25 mouse cellular contexts compared by ENCODE assay signal in genomic region chr9:57498536-57498935, GRCm38 (mm10). TPM values are rescaled to one million over a fixed set of nuclear protein-coding genes. Genes with fewer than 3 reads are reported as not detected.
A peak's percentile ranks its signal among the peaks of the same experiment; 100 is the strongest.
DNase-seq lines count a peak whose midpoint lies in the region; ATAC-seq lines count a peak whose summit lies in the region.
"Had no signal": no experiment of that assay in that cellular context is flagged by ENCODE, and none has a peak within 500 bp of the region (broad histone marks: within the 10 kb centered on the region; RNA-seq: fewer than 3 reads in every experiment).

No protein-coding gene starts in this region.

- ATAC-seq in forebrain, embryonic 12.5 days (ENCODE audit: low FRiP score), result no peak
- ATAC-seq in forebrain, embryonic 11.5 days (replicated peaks; ENCODE audit: low FRiP score), result no peak
- ATAC-seq in hindbrain, embryonic 13.5 days (ENCODE audit: low FRiP score), result no peak
- no peak for ATAC-seq in midbrain, embryonic 16.5 days
- ATAC-seq in liver, embryonic 12.5 days, result no peak
- ATAC-seq: activated CD4-positive, CD25-positive, alpha-beta regulatory T cell, adult 4 months; intestine, embryonic 15.5 days; Patski had no signal

- no peak for DNase-seq in forebrain, embryonic 11.5 days (ENCODE audit: low spot score)
- DNase-seq in brain, adult 2 months (ENCODE audit: low read depth, low spot score), result peak; percentile 12
- DNase-seq in retina, embryonic 14.5 days (ENCODE audit: low spot score), result no peak
- no peak for DNase-seq in cerebellum, adult 9-11 months
- DNase-seq: adrenal gland, postnatal 14 days; cerebellum, adult 2 months; heart, postnatal 14 days; kidney, adult 9 months; kidney, postnatal 36 days; layer of hippocampus, adult 9-11 months; lung, adult 2 months; lung, postnatal 4 days; right cerebral cortex, postnatal 25 days; thymus, adult 2 months had no signal

- H3K4me2 ChIP-seq in forebrain, embryonic 12.5 days, result no peak overlapping the region; the same call in 1 of the 2 replicates
- no peak overlapping the region for H3K4me2 ChIP-seq in forebrain, embryonic 11.5 days (ENCODE audit: low read depth, low read length, severe bottlenecking)
- H3K4me2 ChIP-seq in hindbrain, embryonic 13.5 days, result no peak overlapping the region
- H3K4me2 ChIP-seq in midbrain, embryonic 16.5 days (ENCODE audit: low read length), result peak overlapping the region; percentile 14; the same call in 1 of the 2 replicates
- H3K4me2 ChIP-seq in liver, embryonic 12.5 days, result no peak overlapping the region
- H3K4me2 ChIP-seq: heart, embryonic 12.5 days; intestine, embryonic 15.5 days; liver, embryonic 11.5 days; neural tube, embryonic 12.5 days had no signal

- H3K27ac ChIP-seq in forebrain, embryonic 12.5 days, result peak overlapping the region; percentile 59; the same call in 1 of the 2 replicates
- no peak overlapping the region for H3K27ac ChIP-seq in forebrain, embryonic 11.5 days (ENCODE audit: low read depth, low read length)
- peak overlapping the region; percentile 74 for H3K27ac ChIP-seq in hindbrain, embryonic 13.5 days
- H3K27ac ChIP-seq in midbrain, embryonic 16.5 days (ENCODE audit: low read length), result peak overlapping the region; percentile 74
- H3K27ac ChIP-seq in liver, embryonic 12.5 days, result no peak overlapping the region
- H3K27ac ChIP-seq: embryonic facial prominence, embryonic 10.5 days; intestine, embryonic 15.5 days; neural tube, embryonic 12.5 days had no signal

- no peaks in the 10 kb centered on the region for H3K9me3 ChIP-seq in forebrain, embryonic 12.5 days
- no peaks in the 10 kb centered on the region for H3K9me3 ChIP-seq in forebrain, embryonic 11.5 days (ENCODE audit: control insufficient read depth, low read length)
- H3K9me3 ChIP-seq in hindbrain, embryonic 13.5 days, result no peaks in the 10 kb centered on the region
- no peaks in the 10 kb centered on the region for H3K9me3 ChIP-seq in midbrain, embryonic 16.5 days (replicated peaks; ENCODE audit: control insufficient read depth, low read length, poor library complexity, severe bottlenecking)
- H3K9me3 ChIP-seq in liver, embryonic 12.5 days (replicated peaks), result no peaks in the 10 kb centered on the region
- H3K9me3 ChIP-seq: embryonic facial prominence, embryonic 10.5 days; heart, embryonic 12.5 days; intestine, embryonic 15.5 days; neural tube, embryonic 12.5 days had no signal

- 45% methylated on average over 7 of the region's 7 CpGs for WGBS in forebrain, embryonic 12.5 days
- 49% methylated on average over 7 of the region's 7 CpGs for WGBS in forebrain, embryonic 11.5 days
- 47% methylated on average over 7 of the region's 7 CpGs for WGBS in hindbrain, embryonic 13.5 days
- 41% methylated on average over 7 of the region's 7 CpGs for WGBS in midbrain, embryonic 16.5 days
- WGBS in liver, embryonic 12.5 days (ENCODE audit: insufficient replicate concordance), result 63% methylated on average over 7 of the region's 7 CpGs

- H3K4me1 ChIP-seq in forebrain, embryonic 12.5 days, result peaks cover 25% of the 10 kb centered on the region
- H3K4me1 ChIP-seq in forebrain, embryonic 11.5 days (replicated peaks; ENCODE audit: control insufficient read depth, insufficient read depth, low read length), result peaks cover 20% of the 10 kb centered on the region
- H3K4me1 ChIP-seq in hindbrain, embryonic 13.5 days (replicated peaks), result peaks cover 62% of the 10 kb centered on the region
- peaks cover 35% of the 10 kb centered on the region for H3K4me1 ChIP-seq in midbrain, embryonic 16.5 days (ENCODE audit: control insufficient read depth, insufficient read depth, low read length)
- H3K4me1 ChIP-seq in liver, embryonic 12.5 days, result peaks cover 11% of the 10 kb centered on the region

- peaks cover 55% of the 10 kb centered on the region for H3K27me3 ChIP-seq in forebrain, embryonic 12.5 days
- H3K27me3 ChIP-seq in forebrain, embryonic 11.5 days (ENCODE audit: control insufficient read depth, insufficient read depth, low read length), result peaks cover 38% of the 10 kb centered on the region
- H3K27me3 ChIP-seq in hindbrain, embryonic 13.5 days, result peaks cover 39% of the 10 kb centered on the region
- H3K27me3 ChIP-seq in midbrain, embryonic 16.5 days (ENCODE audit: control insufficient read depth, insufficient read depth, low read depth, low read length), result peaks cover 11% of the 10 kb centered on the region
- peaks cover 84% of the 10 kb centered on the region for H3K27me3 ChIP-seq in liver, embryonic 12.5 days (replicated peaks)

- H3K36me3 ChIP-seq in forebrain, embryonic 12.5 days (replicated peaks), result no peaks in the 10 kb centered on the region
- H3K36me3 ChIP-seq in forebrain, embryonic 11.5 days (ENCODE audit: control insufficient read depth, insufficient read depth, low read length), result no peaks in the 10 kb centered on the region
- no peaks in the 10 kb centered on the region for H3K36me3 ChIP-seq in hindbrain, embryonic 13.5 days
- H3K36me3 ChIP-seq in midbrain, embryonic 16.5 days (ENCODE audit: control insufficient read depth, insufficient read depth, low read length), result no peaks in the 10 kb centered on the region
- no peaks in the 10 kb centered on the region for H3K36me3 ChIP-seq in liver, embryonic 12.5 days
- H3K36me3 ChIP-seq: embryonic facial prominence, embryonic 10.5 days; heart, embryonic 12.5 days; intestine, embryonic 15.5 days; neural tube, embryonic 12.5 days had no signal

- H3K4me3 ChIP-seq in forebrain, embryonic 12.5 days (replicated peaks), result no peak overlapping the region
- no peak overlapping the region for H3K4me3 ChIP-seq in forebrain, embryonic 11.5 days (ENCODE audit: low read depth, low read length)
- H3K4me3 ChIP-seq in hindbrain, embryonic 13.5 days, result no peak overlapping the region
- H3K4me3 ChIP-seq in midbrain, embryonic 16.5 days (ENCODE audit: low read depth, low read length), result no peak overlapping the region
- H3K4me3 ChIP-seq in liver, embryonic 12.5 days, result no peak overlapping the region
- H3K4me3 ChIP-seq: embryonic facial prominence, embryonic 10.5 days; heart, embryonic 12.5 days; intestine, embryonic 15.5 days; neural tube, embryonic 12.5 days had no signal

- H3K9ac ChIP-seq in forebrain, embryonic 12.5 days, result no peak overlapping the region
- H3K9ac ChIP-seq in forebrain, embryonic 11.5 days (ENCODE audit: low read length), result no peak overlapping the region
- H3K9ac ChIP-seq in hindbrain, embryonic 13.5 days, result no peak overlapping the region; the same call in 1 of the 2 replicates
- H3K9ac ChIP-seq in midbrain, embryonic 16.5 days (ENCODE audit: low read depth, low read length), result 0 out of 2 replicates have a peak overlapping the region, but pooled peaks have one; percentile 34
- H3K9ac ChIP-seq in liver, embryonic 12.5 days, result no peak overlapping the region
- H3K9ac ChIP-seq: heart, embryonic 12.5 days; intestine, embryonic 15.5 days; neural tube, embryonic 12.5 days had no signal

RNA-seq across cellular contexts. Expression of gene Rpp25, which starts 5.3 kb away (rescaled TPM):
- polyA plus RNA-seq in forebrain, embryonic 12.5 days (2016; fragmentation: Nextera tagmentation; extraction: Ambion mirVana), result 5.5 and 5.7 TPM in 2 replicates
- polyA plus RNA-seq in forebrain, embryonic 11.5 days (2014; fragmentation: Nextera tagmentation; extraction: Ambion mirVana), result 1.5 and 3.4 TPM in 2 replicates
- 15.6 and 16.2 TPM in 2 replicates for polyA plus RNA-seq in hindbrain, embryonic 13.5 days (2015; fragmentation: Nextera tagmentation; extraction: Ambion mirVana)
- polyA plus RNA-seq in midbrain, embryonic 16.5 days (2015; fragmentation: Nextera tagmentation; extraction: Ambion mirVana), result 24.7 and 30.0 TPM in 2 replicates
- polyA plus RNA-seq in liver, embryonic 12.5 days (2016; fragmentation: Nextera tagmentation; extraction: Ambion mirVana), result 1.0 and 1.5 TPM in 2 replicates
- polyA plus RNA-seq: activated CD4-positive, CD25-positive, alpha-beta regulatory T cell, adult 4 months had no signal

RNA-seq across cellular contexts. Expression of gene Cox5a, which starts 22.5 kb away (rescaled TPM):
- polyA plus RNA-seq in forebrain, embryonic 12.5 days (2016; fragmentation: Nextera tagmentation; extraction: Ambion mirVana), result 694 and 697 TPM in 2 replicates
- polyA plus RNA-seq in forebrain, embryonic 11.5 days (2014; fragmentation: Nextera tagmentation; extraction: Ambion mirVana), result 624 and 635 TPM in 2 replicates
- 875 and 879 TPM in 2 replicates for polyA plus RNA-seq in hindbrain, embryonic 13.5 days (2015; fragmentation: Nextera tagmentation; extraction: Ambion mirVana)
- 818 and 833 TPM in 2 replicates for polyA plus RNA-seq in midbrain, embryonic 16.5 days (2015; fragmentation: Nextera tagmentation; extraction: Ambion mirVana)
- polyA plus RNA-seq in liver, embryonic 12.5 days (2016; fragmentation: Nextera tagmentation; extraction: Ambion mirVana), result 415 and 442 TPM in 2 replicates

RNA-seq across cellular contexts. Expression of gene Scamp5, which starts 30.7 kb away (rescaled TPM):
- 41.5 and 41.9 TPM in 2 replicates for polyA plus RNA-seq in forebrain, embryonic 12.5 days (2016; fragmentation: Nextera tagmentation; extraction: Ambion mirVana)
- polyA plus RNA-seq in forebrain, embryonic 11.5 days (2014; fragmentation: Nextera tagmentation; extraction: Ambion mirVana), result 15.5 and 17.4 TPM in 2 replicates
- 86.3 and 94.6 TPM in 2 replicates for polyA plus RNA-seq in hindbrain, embryonic 13.5 days (2015; fragmentation: Nextera tagmentation; extraction: Ambion mirVana)
- 168 and 191 TPM in 2 replicates for polyA plus RNA-seq in midbrain, embryonic 16.5 days (2015; fragmentation: Nextera tagmentation; extraction: Ambion mirVana)
- 10.5 and 12.4 TPM in 2 replicates for polyA plus RNA-seq in liver, embryonic 12.5 days (2016; fragmentation: Nextera tagmentation; extraction: Ambion mirVana)

RNA-seq across cellular contexts. Expression of gene Fam219b, which starts 38.8 kb away (rescaled TPM):
- 18.2 and 19.3 TPM in 2 replicates for polyA plus RNA-seq in forebrain, embryonic 12.5 days (2016; fragmentation: Nextera tagmentation; extraction: Ambion mirVana)
- polyA plus RNA-seq in forebrain, embryonic 11.5 days (2014; fragmentation: Nextera tagmentation; extraction: Ambion mirVana), result 21.0 TPM in 2 replicates
- 21.6 and 22.4 TPM in 2 replicates for polyA plus RNA-seq in hindbrain, embryonic 13.5 days (2015; fragmentation: Nextera tagmentation; extraction: Ambion mirVana)
- 23.2 and 24.2 TPM in 2 replicates for polyA plus RNA-seq in midbrain, embryonic 16.5 days (2015; fragmentation: Nextera tagmentation; extraction: Ambion mirVana)
- 10.5 and 12.0 TPM in 2 replicates for polyA plus RNA-seq in liver, embryonic 12.5 days (2016; fragmentation: Nextera tagmentation; extraction: Ambion mirVana)

RNA-seq across cellular contexts. Expression of gene Mpi, which starts 54.0 kb away (rescaled TPM):
- polyA plus RNA-seq in forebrain, embryonic 12.5 days (2016; fragmentation: Nextera tagmentation; extraction: Ambion mirVana), result 62.3 and 62.5 TPM in 2 replicates
- polyA plus RNA-seq in forebrain, embryonic 11.5 days (2014; fragmentation: Nextera tagmentation; extraction: Ambion mirVana), result 55.1 and 65.5 TPM in 2 replicates
- polyA plus RNA-seq in hindbrain, embryonic 13.5 days (2015; fragmentation: Nextera tagmentation; extraction: Ambion mirVana), result 67.9 and 75.2 TPM in 2 replicates
- 75.4 and 77.6 TPM in 2 replicates for polyA plus RNA-seq in midbrain, embryonic 16.5 days (2015; fragmentation: Nextera tagmentation; extraction: Ambion mirVana)
- 17.4 and 17.7 TPM in 2 replicates for polyA plus RNA-seq in liver, embryonic 12.5 days (2016; fragmentation: Nextera tagmentation; extraction: Ambion mirVana)

Comparison
In these comparisons a context has a peak if more than half of its experiments do, and no peak if none do; other contexts are left out.
1. H3K27ac ChIP-seq: peak in forebrain, embryonic 12.5 days (single experiment), hindbrain, embryonic 13.5 days (single experiment) and midbrain, embryonic 16.5 days (single experiment); none in forebrain, embryonic 11.5 days (single experiment) and liver, embryonic 12.5 days (single experiment).